Mouse (Mus musculus): ENCODE measurements around the gene Hdac9. TPM values are rescaled to one million over a fixed set of nuclear protein-coding genes. Genes with fewer than 3 reads are reported as not detected.

The Hdac9 gene
- polyA plus RNA-seq, 1 experiment from 2014 or later, result 12.7 TPM

DNA sequence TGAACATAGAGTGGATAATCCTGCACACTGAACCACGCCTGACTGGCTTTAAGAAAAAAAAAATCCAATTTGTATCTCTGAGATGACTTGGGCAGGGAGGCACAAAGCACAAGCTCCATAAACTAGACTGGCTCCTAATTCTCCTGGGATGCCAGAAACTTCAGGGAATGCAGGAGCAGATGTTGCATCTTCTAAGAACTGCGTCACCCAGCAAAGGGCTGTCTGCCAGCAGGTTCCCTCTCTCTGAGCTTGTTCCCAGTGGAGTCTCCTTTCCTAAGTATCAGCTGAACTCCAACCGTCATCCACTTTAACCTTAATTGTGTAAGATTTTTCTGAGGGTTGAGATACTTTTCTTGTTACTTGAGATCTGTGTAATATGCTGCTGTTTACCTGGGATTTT is 140.7 kb downstream of the Hdac9 start:
- H3K27ac ChIP-seq (ENCODE audit: low read depth, low read length), result no peak overlapping the region
- H3K4me1 ChIP-seq (replicated peaks; ENCODE audit: control insufficient read depth, insufficient read depth, low read length), result no peaks in the 10 kb centered on the region
- no peak overlapping the region for H3K4me3 ChIP-seq (ENCODE audit: low read depth, low read length)
- no peak overlapping the region for H3K4me2 ChIP-seq (replicated peaks; ENCODE audit: low read depth, low read length)
- ATAC-seq (ENCODE audit: low FRiP score) (no peak), DNase-seq (ENCODE audit: low spot score) (no peak)
- WGBS, result 71% methylated on average over 3 of the region's 3 CpGs
- no peaks in the 10 kb centered on the region for H3K36me3 ChIP-seq (ENCODE audit: control insufficient read depth, insufficient read depth, low read length)
- no peaks in the 10 kb centered on the region for H3K27me3 ChIP-seq (ENCODE audit: control insufficient read depth, insufficient read depth, low read length)
- H3K9me3 ChIP-seq (ENCODE audit: control insufficient read depth, low read length), result no peaks in the 10 kb centered on the region
- no peak overlapping the region for H3K9ac ChIP-seq (ENCODE audit: low read depth, low read length)

DNA sequence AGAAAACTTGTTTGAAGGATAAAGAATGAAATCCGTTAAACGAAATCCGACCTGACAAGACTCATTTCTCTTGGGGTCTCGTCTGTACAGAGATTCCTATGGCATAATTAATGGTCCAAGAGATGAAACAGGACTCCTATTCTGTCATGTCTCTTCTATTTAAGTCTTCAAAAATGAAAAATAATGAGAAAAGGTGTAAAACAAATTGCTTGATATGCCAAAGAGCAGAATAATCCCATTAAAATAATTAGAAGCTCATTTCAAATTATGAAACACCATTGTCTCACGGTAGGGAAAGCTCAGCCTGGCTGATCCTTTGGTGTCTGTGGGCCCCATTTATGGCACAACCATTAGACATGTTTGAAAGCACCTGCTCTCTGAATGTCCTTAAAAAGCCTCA is 142.8 kb downstream of the Hdac9 start:
- DNase-seq (ENCODE audit: low spot score) (no peak), ATAC-seq (ENCODE audit: low FRiP score) (no peak)
- no peak overlapping the region for H3K4me3 ChIP-seq (ENCODE audit: low read depth, low read length)
- H3K27me3 ChIP-seq (ENCODE audit: control insufficient read depth, insufficient read depth, low read length), result no peaks in the 10 kb centered on the region
- H3K9ac ChIP-seq (ENCODE audit: low read depth, low read length), result no peak overlapping the region
- H3K36me3 ChIP-seq (ENCODE audit: control insufficient read depth, insufficient read depth, low read length), result no peaks in the 10 kb centered on the region
- H3K27ac ChIP-seq (ENCODE audit: low read depth, low read length), result no peak overlapping the region
- H3K4me2 ChIP-seq (replicated peaks; ENCODE audit: low read depth, low read length), result no peak overlapping the region
- H3K4me1 ChIP-seq (replicated peaks; ENCODE audit: control insufficient read depth, insufficient read depth, low read length), result no peaks in the 10 kb centered on the region
- H3K9me3 ChIP-seq (ENCODE audit: control insufficient read depth, low read length), result no peaks in the 10 kb centered on the region
- WGBS, result 57% methylated on average over 5 of the region's 5 CpGs

DNA sequence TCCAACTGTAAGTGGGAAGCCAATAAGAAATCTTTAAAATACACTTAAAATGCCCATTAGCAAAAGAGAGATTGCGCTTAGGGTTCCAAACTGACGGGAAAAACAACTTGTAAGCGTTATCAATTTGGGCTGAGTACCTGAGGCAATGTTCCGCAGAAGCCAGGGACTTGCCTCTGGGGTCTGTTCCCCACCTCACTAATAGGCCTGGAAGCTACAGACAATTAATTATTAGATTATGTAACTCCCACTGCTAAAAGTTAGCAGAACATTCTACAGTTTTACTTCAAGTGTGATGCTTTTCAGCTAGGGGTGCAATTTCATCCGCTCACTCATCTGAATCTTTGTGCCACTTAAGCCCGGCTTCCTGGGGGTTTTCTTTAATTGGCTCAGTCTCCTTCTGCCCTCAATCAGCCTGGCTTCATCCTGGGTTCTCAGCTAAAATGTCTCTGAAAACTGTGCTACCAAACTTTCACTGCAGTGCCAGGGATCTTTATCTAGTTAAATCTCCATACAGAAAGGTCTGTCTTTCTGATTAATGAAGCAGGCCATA is 149.6 kb downstream of the Hdac9 start:
- Histone ChIP-seq H3K4me2 (replicated peaks; ENCODE audit: low read depth, low read length) (no peak overlapping the region), H3K9ac (ENCODE audit: low read depth, low read length) (no peak overlapping the region), H3K4me1 (replicated peaks; ENCODE audit: control insufficient read depth, insufficient read depth, low read length) (no peaks in the 10 kb centered on the region), H3K36me3 (ENCODE audit: control insufficient read depth, insufficient read depth, low read length) (no peaks in the 10 kb centered on the region), H3K27me3 (ENCODE audit: control insufficient read depth, insufficient read depth, low read length) (no peaks in the 10 kb centered on the region), H3K4me3 (ENCODE audit: low read depth, low read length) (no peak overlapping the region), H3K27ac (ENCODE audit: low read depth, low read length) (no peak overlapping the region), H3K9me3 (ENCODE audit: control insufficient read depth, low read length) (no peaks in the 10 kb centered on the region)
- 83% methylated on average over 6 of the region's 6 CpGs for WGBS
- ATAC-seq (ENCODE audit: low FRiP score) (no peak), DNase-seq (ENCODE audit: low spot score) (no peak)

DNA sequence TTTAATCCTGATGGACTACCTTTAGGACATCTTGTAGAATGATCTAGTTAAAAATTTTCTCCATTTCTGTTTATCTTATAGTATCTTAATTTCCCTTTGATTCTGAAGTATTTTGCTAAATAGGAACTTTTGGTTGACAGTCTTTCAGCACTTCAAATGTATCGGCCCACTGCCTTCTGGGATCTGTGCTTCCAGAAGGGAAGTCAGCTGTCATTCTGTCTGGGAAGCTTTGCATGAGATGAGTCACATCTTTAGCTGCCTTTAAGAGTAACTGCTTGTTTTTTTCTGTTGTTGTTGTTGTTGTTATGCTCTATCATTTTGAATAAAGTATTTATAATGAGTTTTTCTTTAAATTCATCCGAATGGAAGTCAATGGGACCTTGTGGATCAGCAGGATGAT is 169.6 kb downstream of the Hdac9 start:
- H3K9me3 ChIP-seq (ENCODE audit: control insufficient read depth, low read length), result no peaks in the 10 kb centered on the region
- H3K36me3 ChIP-seq (ENCODE audit: control insufficient read depth, insufficient read depth, low read length), result no peaks in the 10 kb centered on the region
- no peak for ATAC-seq (ENCODE audit: low FRiP score)
- 81% methylated on average over 2 of the region's 2 CpGs for WGBS
- H3K4me1 ChIP-seq (replicated peaks; ENCODE audit: control insufficient read depth, insufficient read depth, low read length), result no peaks in the 10 kb centered on the region
- H3K27ac ChIP-seq (ENCODE audit: low read depth, low read length), result no peak overlapping the region
- no peak overlapping the region for H3K4me2 ChIP-seq (replicated peaks; ENCODE audit: low read depth, low read length)
- H3K9ac ChIP-seq (ENCODE audit: low read depth, low read length), result no peak overlapping the region
- no peaks in the 10 kb centered on the region for H3K27me3 ChIP-seq (ENCODE audit: control insufficient read depth, insufficient read depth, low read length)
- no peak overlapping the region for H3K4me3 ChIP-seq (ENCODE audit: low read depth, low read length)
- DNase-seq (ENCODE audit: low spot score), result no peak

DNA sequence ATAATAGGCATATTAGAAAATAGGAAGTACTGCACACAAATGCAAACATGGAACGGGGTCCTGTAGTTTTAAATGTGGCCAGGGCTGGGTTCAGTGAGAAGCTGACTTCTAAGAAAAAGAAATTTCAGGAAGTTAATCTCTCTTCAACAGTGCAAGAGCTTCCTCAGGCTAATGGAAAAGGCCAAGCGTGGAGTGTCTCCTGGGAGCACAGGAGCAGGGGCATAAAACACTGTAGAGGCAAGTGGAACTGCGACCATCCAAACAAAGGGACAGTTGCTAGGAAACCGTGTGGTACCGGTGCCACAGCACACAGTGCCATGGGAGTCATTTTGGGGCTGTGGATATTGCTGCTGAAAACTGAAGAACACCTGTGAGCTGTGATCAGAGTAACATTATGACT is 191.7 kb downstream of the Hdac9 start:
- no peak for ATAC-seq (ENCODE audit: low FRiP score)
- DNase-seq (ENCODE audit: low spot score), result no peak
- H3K27ac ChIP-seq (ENCODE audit: low read depth, low read length), result no peak overlapping the region
- H3K4me3 ChIP-seq (ENCODE audit: low read depth, low read length), result no peak overlapping the region
- no peaks in the 10 kb centered on the region for H3K36me3 ChIP-seq (ENCODE audit: control insufficient read depth, insufficient read depth, low read length)
- no peak overlapping the region for H3K4me2 ChIP-seq (replicated peaks; ENCODE audit: low read depth, low read length)
- no peaks in the 10 kb centered on the region for H3K27me3 ChIP-seq (ENCODE audit: control insufficient read depth, insufficient read depth, low read length)
- no peaks in the 10 kb centered on the region for H3K4me1 ChIP-seq (replicated peaks; ENCODE audit: control insufficient read depth, insufficient read depth, low read length)
- WGBS, result 62% methylated on average over 5 of the region's 5 CpGs
- H3K9ac ChIP-seq (ENCODE audit: low read depth, low read length), result no peak overlapping the region
- no peaks in the 10 kb centered on the region for H3K9me3 ChIP-seq (ENCODE audit: control insufficient read depth, low read length)

DNA sequence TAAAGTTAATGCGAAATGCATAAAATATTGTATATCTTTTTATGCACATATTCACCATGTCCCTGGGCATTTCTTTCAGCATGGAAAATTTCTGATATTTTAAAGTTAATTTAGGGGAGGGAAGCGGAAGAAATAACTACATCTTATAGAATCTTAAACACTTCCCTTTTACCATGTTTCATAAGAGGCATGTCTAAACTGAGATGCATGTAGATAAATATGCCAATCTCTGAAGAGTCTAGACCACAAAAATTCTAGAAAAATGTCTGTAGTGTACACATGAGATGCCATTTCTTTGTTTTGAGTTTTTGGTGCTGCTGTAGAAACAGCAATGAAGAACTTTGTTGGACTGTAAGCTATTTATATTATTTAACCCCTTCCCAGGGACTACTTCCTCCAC is 192.6 kb downstream of the Hdac9 start:
- Histone ChIP-seq H3K4me2 (replicated peaks; ENCODE audit: low read depth, low read length) (no peak overlapping the region), H3K4me1 (replicated peaks; ENCODE audit: control insufficient read depth, insufficient read depth, low read length) (no peaks in the 10 kb centered on the region), H3K9me3 (ENCODE audit: control insufficient read depth, low read length) (no peaks in the 10 kb centered on the region), H3K36me3 (ENCODE audit: control insufficient read depth, insufficient read depth, low read length) (no peaks in the 10 kb centered on the region), H3K9ac (ENCODE audit: low read depth, low read length) (no peak overlapping the region), H3K27me3 (ENCODE audit: control insufficient read depth, insufficient read depth, low read length) (no peaks in the 10 kb centered on the region), H3K27ac (ENCODE audit: low read depth, low read length) (no peak overlapping the region), H3K4me3 (ENCODE audit: low read depth, low read length) (no peak overlapping the region)
- 91% methylated on average over 2 of the region's 2 CpGs for WGBS
- no peak for ATAC-seq (ENCODE audit: low FRiP score)
- DNase-seq (ENCODE audit: low spot score), result no peak

DNA sequence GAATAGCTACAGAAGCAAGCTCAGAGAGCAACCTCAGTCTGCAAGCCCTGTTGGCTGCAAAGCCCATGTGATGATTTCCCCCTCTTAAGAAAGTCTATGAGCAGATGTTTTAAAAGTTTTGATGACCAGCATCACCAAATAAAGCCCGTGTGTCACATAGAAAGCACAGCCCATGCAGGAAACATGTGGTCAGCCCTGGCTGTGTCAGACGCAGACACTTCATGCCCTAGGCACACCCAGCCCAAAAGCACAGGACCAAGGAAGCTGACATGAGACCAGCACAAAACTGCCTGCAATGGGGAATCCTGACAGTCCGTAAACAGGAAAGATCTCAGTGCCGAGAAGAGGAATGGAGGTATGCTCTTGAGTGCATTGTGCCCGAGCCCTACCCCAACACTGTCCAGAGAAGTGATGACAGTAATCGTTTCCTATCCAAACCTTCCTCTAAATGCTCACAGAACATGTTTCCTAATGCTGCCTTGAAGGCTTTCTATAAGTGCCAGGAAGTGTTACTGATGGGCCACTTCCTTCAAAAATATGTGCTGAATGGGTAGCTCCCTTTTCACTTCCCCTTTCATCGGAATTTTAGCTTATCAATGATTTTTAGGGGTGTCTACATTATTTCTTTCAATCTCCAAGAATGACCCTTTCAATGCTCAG is 193.9 kb downstream of the Hdac9 start:
- DNase-seq (ENCODE audit: low spot score) (no peak), ATAC-seq (ENCODE audit: low FRiP score) (no peak)
- Histone ChIP-seq H3K4me2 (replicated peaks; ENCODE audit: low read depth, low read length) (no peak overlapping the region), H3K9ac (ENCODE audit: low read depth, low read length) (no peak overlapping the region), H3K27ac (ENCODE audit: low read depth, low read length) (no peak overlapping the region), H3K27me3 (ENCODE audit: control insufficient read depth, insufficient read depth, low read length) (no peaks in the 10 kb centered on the region), H3K4me1 (replicated peaks; ENCODE audit: control insufficient read depth, insufficient read depth, low read length) (no peaks in the 10 kb centered on the region), H3K36me3 (ENCODE audit: control insufficient read depth, insufficient read depth, low read length) (no peaks in the 10 kb centered on the region), H3K4me3 (ENCODE audit: low read depth, low read length) (no peak overlapping the region), H3K9me3 (ENCODE audit: control insufficient read depth, low read length) (no peaks in the 10 kb centered on the region)
- WGBS, result 85% methylated on average over 7 of the region's 7 CpGs

DNA sequence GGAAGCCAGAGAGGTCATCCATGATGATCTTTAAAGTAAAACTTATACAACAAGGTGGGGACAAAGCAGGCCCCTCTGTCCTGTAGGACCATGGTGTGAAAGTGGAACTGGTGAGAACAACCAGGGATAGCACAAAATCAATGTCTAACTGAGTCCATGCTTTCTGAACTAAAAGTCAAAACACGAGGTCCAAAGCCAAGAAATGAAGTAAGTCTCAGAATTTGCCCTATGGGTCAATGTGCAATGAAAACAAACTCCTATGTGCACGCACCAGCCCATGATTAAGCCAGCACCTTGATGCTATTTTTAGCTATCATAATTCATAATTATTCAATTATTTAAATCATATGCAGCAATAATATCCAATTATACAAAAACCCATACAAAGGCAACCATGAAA is 196.0 kb downstream of the Hdac9 start:
- no peak overlapping the region for H3K4me3 ChIP-seq (ENCODE audit: low read depth, low read length)
- H3K4me1 ChIP-seq (replicated peaks; ENCODE audit: control insufficient read depth, insufficient read depth, low read length), result no peaks in the 10 kb centered on the region
- DNase-seq (ENCODE audit: low spot score) (no peak), ATAC-seq (ENCODE audit: low FRiP score) (no peak)
- H3K4me2 ChIP-seq (replicated peaks; ENCODE audit: low read depth, low read length), result no peak overlapping the region
- H3K36me3 ChIP-seq (ENCODE audit: control insufficient read depth, insufficient read depth, low read length), result no peaks in the 10 kb centered on the region
- WGBS, result 83% methylated on average over 2 of the region's 2 CpGs
- no peaks in the 10 kb centered on the region for H3K9me3 ChIP-seq (ENCODE audit: control insufficient read depth, low read length)
- no peaks in the 10 kb centered on the region for H3K27me3 ChIP-seq (ENCODE audit: control insufficient read depth, insufficient read depth, low read length)
- no peak overlapping the region for H3K9ac ChIP-seq (ENCODE audit: low read depth, low read length)
- H3K27ac ChIP-seq (ENCODE audit: low read depth, low read length), result no peak overlapping the region

DNA sequence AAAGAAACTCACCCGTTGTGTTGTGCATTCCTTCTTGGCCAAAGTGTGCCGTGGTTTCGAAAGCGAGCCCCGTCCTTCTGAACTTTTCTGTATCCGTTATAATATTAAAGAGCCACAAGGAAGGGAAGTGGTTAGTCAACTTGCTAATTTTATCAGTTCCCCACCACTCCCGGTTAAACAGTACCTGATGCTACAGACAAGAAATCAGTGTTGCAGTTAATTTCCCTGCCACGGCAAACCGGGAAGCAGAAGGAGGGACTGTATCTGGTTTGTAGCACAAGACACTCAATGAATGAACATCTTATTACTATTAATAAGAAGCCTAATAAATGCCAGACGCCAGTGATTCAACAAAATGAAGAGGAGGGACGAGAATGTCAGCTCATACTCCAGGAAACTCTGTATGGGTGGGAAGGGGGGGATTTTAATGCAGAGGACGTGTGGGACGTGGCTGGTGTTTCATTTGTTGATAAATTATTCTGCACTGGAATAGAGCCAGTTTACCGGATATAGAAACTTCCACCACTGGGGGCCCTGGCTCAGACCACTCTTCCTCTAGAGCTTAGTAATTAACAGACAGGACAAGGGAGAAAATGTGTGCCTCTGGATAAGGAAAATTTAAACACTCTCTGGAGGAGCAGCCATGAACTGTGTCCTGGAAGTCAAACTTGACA is 202.5 kb downstream of the Hdac9 start:
- no peak overlapping the region for H3K9ac ChIP-seq (ENCODE audit: low read depth, low read length)
- H3K9me3 ChIP-seq (ENCODE audit: control insufficient read depth, low read length), result no peaks in the 10 kb centered on the region
- no peaks in the 10 kb centered on the region for H3K27me3 ChIP-seq (ENCODE audit: control insufficient read depth, insufficient read depth, low read length)
- no peaks in the 10 kb centered on the region for H3K4me1 ChIP-seq (replicated peaks; ENCODE audit: control insufficient read depth, insufficient read depth, low read length)
- WGBS, result 81% methylated on average over 14 of the region's 14 CpGs
- no peaks in the 10 kb centered on the region for H3K36me3 ChIP-seq (ENCODE audit: control insufficient read depth, insufficient read depth, low read length)
- no peak for DNase-seq (ENCODE audit: low spot score)
- no peak overlapping the region for H3K4me3 ChIP-seq (ENCODE audit: low read depth, low read length)
- H3K27ac ChIP-seq (ENCODE audit: low read depth, low read length), result no peak overlapping the region
- ATAC-seq (ENCODE audit: low FRiP score), result no peak
- H3K4me2 ChIP-seq (replicated peaks; ENCODE audit: low read depth, low read length), result no peak overlapping the region

Measured in hindbrain, embryonic 11.5 days (tissue).